Mouse (Mus musculus): ENCODE measurements at regions not wholly inside any gene's neighbourhood (a gene's known extent, or its start where the extent isn't known, plus 50 kb on each side); places are given as distances from the start of the nearest gene placed in this dataset.

GRCm38 (mm10) chr8:126081279-126081678 lies 86.3 kb downstream of the Kcnk1 start:
- H3K36me3 ChIP-seq (ENCODE audit: insufficient read depth, low read length) = no peaks in the 10 kb centered on the region
- H3K4me1 ChIP-seq (ENCODE audit: insufficient read depth, low read length) = 0 out of 2 replicates have a peak, but pooled peaks cover 2% of the 10 kb centered on the region
- ATAC-seq (ENCODE audit: low FRiP score, low TSS enrichment) = no peak
- H3K9ac ChIP-seq (replicated peaks; ENCODE audit: low read length) = no peak overlapping the region
- H3K4me3 ChIP-seq (ENCODE audit: low read length) = no peak overlapping the region
- H3K27ac ChIP-seq (ENCODE audit: low read length) = no peak overlapping the region
- no peak overlapping the region for H3K4me2 ChIP-seq (replicated peaks; ENCODE audit: low read depth, low read length)
- H3K9me3 ChIP-seq (ENCODE audit: low read length) = no peaks in the 10 kb centered on the region
- H3K27me3 ChIP-seq (ENCODE audit: insufficient read depth, low read length) = no peaks in the 10 kb centered on the region

- Histone ChIP-seq H3K27ac (ENCODE audit: low read length) (no peak overlapping the region), H3K36me3 (ENCODE audit: insufficient read depth, low read length) (no peaks in the 10 kb centered on the region), H3K27me3 (ENCODE audit: insufficient read depth, low read length) (no peaks in the 10 kb centered on the region), H3K4me1 (ENCODE audit: insufficient read depth, low read length) (0 out of 2 replicates have a peak, but pooled peaks cover 2% of the 10 kb centered on the region), H3K9me3 (ENCODE audit: low read length) (no peaks in the 10 kb centered on the region), H3K9ac (replicated peaks; ENCODE audit: low read length) (no peak overlapping the region), H3K4me2 (replicated peaks; ENCODE audit: low read depth, low read length) (no peak overlapping the region), H3K4me3 (ENCODE audit: low read length) (no peak overlapping the region)
- WGBS = 50% methylated on average over 1 of the region's 1 CpGs
- peak; percentile 51; the same call in 1 of the 2 replicates for ATAC-seq (ENCODE audit: low FRiP score, low TSS enrichment)
Observed at GRCm38 (mm10) chr8:126082827-126083226, 87.9 kb downstream of the Kcnk1 start.

GRCm38 (mm10) chr8:126090772-126091171 lies 95.8 kb downstream of the Kcnk1 start:
- Histone ChIP-seq H3K4me2 (replicated peaks; ENCODE audit: low read depth, low read length) (no peak overlapping the region), H3K9ac (replicated peaks; ENCODE audit: low read length) (no peak overlapping the region), H3K9me3 (ENCODE audit: low read length) (peaks cover 8% of the 10 kb centered on the region), H3K36me3 (ENCODE audit: insufficient read depth, low read length) (no peaks in the 10 kb centered on the region), H3K27me3 (ENCODE audit: insufficient read depth, low read length) (no peaks in the 10 kb centered on the region), H3K27ac (ENCODE audit: low read length) (no peak overlapping the region), H3K4me1 (ENCODE audit: insufficient read depth, low read length) (no peaks in the 10 kb centered on the region), H3K4me3 (ENCODE audit: low read length) (no peak overlapping the region)
- ATAC-seq (ENCODE audit: low FRiP score, low TSS enrichment) = no peak
- 72% methylated on average over 1 of the region's 1 CpGs for WGBS

GRCm38 (mm10) chr8:126094005-126094404 lies 99.0 kb downstream of the Kcnk1 start:
- WGBS = 68% methylated on average over 2 of the region's 2 CpGs
- Histone ChIP-seq H3K27me3 (ENCODE audit: insufficient read depth, low read length) (no peaks in the 10 kb centered on the region), H3K27ac (ENCODE audit: low read length) (no peak overlapping the region), H3K4me1 (ENCODE audit: insufficient read depth, low read length) (no peaks in the 10 kb centered on the region), H3K36me3 (ENCODE audit: insufficient read depth, low read length) (no peaks in the 10 kb centered on the region), H3K4me3 (ENCODE audit: low read length) (no peak overlapping the region), H3K9ac (replicated peaks; ENCODE audit: low read length) (no peak overlapping the region), H3K9me3 (ENCODE audit: low read length) (peaks cover 4% of the 10 kb centered on the region), H3K4me2 (replicated peaks; ENCODE audit: low read depth, low read length) (no peak overlapping the region)
- ATAC-seq (ENCODE audit: low FRiP score, low TSS enrichment) = no peak

GRCm38 (mm10) chr8:126096056-126096455 lies 101.1 kb downstream of the Kcnk1 start:
- no peaks in the 10 kb centered on the region for H3K4me1 ChIP-seq (ENCODE audit: insufficient read depth, low read length)
- no peaks in the 10 kb centered on the region for H3K36me3 ChIP-seq (ENCODE audit: insufficient read depth, low read length)
- no peak overlapping the region for H3K4me2 ChIP-seq (replicated peaks; ENCODE audit: low read depth, low read length)
- 80% methylated on average over 6 of the region's 6 CpGs for WGBS
- no peak overlapping the region for H3K4me3 ChIP-seq (ENCODE audit: low read length)
- H3K9ac ChIP-seq (replicated peaks; ENCODE audit: low read length) = no peak overlapping the region
- no peaks in the 10 kb centered on the region; the same call in 1 of the 2 replicates for H3K9me3 ChIP-seq (ENCODE audit: low read length)
- no peak overlapping the region for H3K27ac ChIP-seq (ENCODE audit: low read length)
- no peaks in the 10 kb centered on the region for H3K27me3 ChIP-seq (ENCODE audit: insufficient read depth, low read length)
- ATAC-seq (ENCODE audit: low FRiP score, low TSS enrichment) = no peak

- Histone ChIP-seq H3K27ac (ENCODE audit: low read length) (no peak overlapping the region), H3K27me3 (ENCODE audit: insufficient read depth, low read length) (no peaks in the 10 kb centered on the region), H3K4me1 (ENCODE audit: insufficient read depth, low read length) (no peaks in the 10 kb centered on the region), H3K36me3 (ENCODE audit: insufficient read depth, low read length) (no peaks in the 10 kb centered on the region), H3K9ac (replicated peaks; ENCODE audit: low read length) (no peak overlapping the region), H3K9me3 (ENCODE audit: low read length) (no peaks in the 10 kb centered on the region; the same call in 1 of the 2 replicates), H3K4me3 (ENCODE audit: low read length) (no peak overlapping the region), H3K4me2 (replicated peaks; ENCODE audit: low read depth, low read length) (no peak overlapping the region)
- WGBS = 56% methylated on average over 9 of the region's 9 CpGs
- no peak for ATAC-seq (ENCODE audit: low FRiP score, low TSS enrichment)
Observed at GRCm38 (mm10) chr8:126096636-126097170, 101.7 kb downstream of the Kcnk1 start.

GRCm38 (mm10) chr8:126098886-126099285 lies 103.9 kb downstream of the Kcnk1 start:
- WGBS = 83% methylated on average over 6 of the region's 6 CpGs
- Histone ChIP-seq H3K27ac (ENCODE audit: low read length) (no peak overlapping the region), H3K4me1 (ENCODE audit: insufficient read depth, low read length) (no peaks in the 10 kb centered on the region), H3K9ac (replicated peaks; ENCODE audit: low read length) (no peak overlapping the region), H3K4me3 (ENCODE audit: low read length) (no peak overlapping the region), H3K9me3 (ENCODE audit: low read length) (no peaks in the 10 kb centered on the region; the same call in 1 of the 2 replicates), H3K36me3 (ENCODE audit: insufficient read depth, low read length) (no peaks in the 10 kb centered on the region), H3K27me3 (ENCODE audit: insufficient read depth, low read length) (no peaks in the 10 kb centered on the region), H3K4me2 (replicated peaks; ENCODE audit: low read depth, low read length) (no peak overlapping the region)
- no peak for ATAC-seq (ENCODE audit: low FRiP score, low TSS enrichment)

GRCm38 (mm10) chr8:126099889-126100288 lies 104.9 kb downstream of the Kcnk1 start:
- Histone ChIP-seq H3K4me2 (replicated peaks; ENCODE audit: low read depth, low read length) (no peak overlapping the region), H3K4me1 (ENCODE audit: insufficient read depth, low read length) (no peaks in the 10 kb centered on the region), H3K4me3 (ENCODE audit: low read length) (no peak overlapping the region), H3K27ac (ENCODE audit: low read length) (no peak overlapping the region), H3K27me3 (ENCODE audit: insufficient read depth, low read length) (no peaks in the 10 kb centered on the region), H3K9me3 (ENCODE audit: low read length) (no peaks in the 10 kb centered on the region; the same call in 1 of the 2 replicates), H3K9ac (replicated peaks; ENCODE audit: low read length) (no peak overlapping the region), H3K36me3 (ENCODE audit: insufficient read depth, low read length) (no peaks in the 10 kb centered on the region)
- no peak for ATAC-seq (ENCODE audit: low FRiP score, low TSS enrichment)
- 52% methylated on average over 4 of the region's 4 CpGs for WGBS

GRCm38 (mm10) chr8:126105043-126105442 lies 110.1 kb downstream of the Kcnk1 start:
- no peak for ATAC-seq (ENCODE audit: low FRiP score, low TSS enrichment)
- no peaks in the 10 kb centered on the region; the same call in 1 of the 2 replicates for H3K9me3 ChIP-seq (ENCODE audit: low read length)
- no peak overlapping the region for H3K9ac ChIP-seq (replicated peaks; ENCODE audit: low read length)
- no peak overlapping the region for H3K27ac ChIP-seq (ENCODE audit: low read length)
- WGBS = 88% methylated on average over 3 of the region's 3 CpGs
- no peaks in the 10 kb centered on the region for H3K4me1 ChIP-seq (ENCODE audit: insufficient read depth, low read length)
- H3K4me3 ChIP-seq (ENCODE audit: low read length) = no peak overlapping the region
- no peak overlapping the region for H3K4me2 ChIP-seq (replicated peaks; ENCODE audit: low read depth, low read length)
- no peaks in the 10 kb centered on the region for H3K27me3 ChIP-seq (ENCODE audit: insufficient read depth, low read length)
- no peaks in the 10 kb centered on the region for H3K36me3 ChIP-seq (ENCODE audit: insufficient read depth, low read length)

GRCm38 (mm10) chr8:126126041-126126440 lies 131.1 kb downstream of the Kcnk1 start:
- no peak for ATAC-seq (ENCODE audit: low FRiP score, low TSS enrichment)
- Histone ChIP-seq H3K4me2 (replicated peaks; ENCODE audit: low read depth, low read length) (no peak overlapping the region), H3K9me3 (ENCODE audit: low read length) (0 out of 2 replicates have a peak, but pooled peaks cover 6% of the 10 kb centered on the region), H3K4me1 (ENCODE audit: insufficient read depth, low read length) (no peaks in the 10 kb centered on the region), H3K27me3 (ENCODE audit: insufficient read depth, low read length) (no peaks in the 10 kb centered on the region), H3K36me3 (ENCODE audit: insufficient read depth, low read length) (no peaks in the 10 kb centered on the region), H3K9ac (replicated peaks; ENCODE audit: low read length) (no peak overlapping the region), H3K4me3 (ENCODE audit: low read length) (no peak overlapping the region), H3K27ac (ENCODE audit: low read length) (no peak overlapping the region)
- WGBS = 81% methylated on average over 6 of the region's 6 CpGs

All from kidney, embryonic 16.5 days (tissue).